In the genomic region with DNA sequence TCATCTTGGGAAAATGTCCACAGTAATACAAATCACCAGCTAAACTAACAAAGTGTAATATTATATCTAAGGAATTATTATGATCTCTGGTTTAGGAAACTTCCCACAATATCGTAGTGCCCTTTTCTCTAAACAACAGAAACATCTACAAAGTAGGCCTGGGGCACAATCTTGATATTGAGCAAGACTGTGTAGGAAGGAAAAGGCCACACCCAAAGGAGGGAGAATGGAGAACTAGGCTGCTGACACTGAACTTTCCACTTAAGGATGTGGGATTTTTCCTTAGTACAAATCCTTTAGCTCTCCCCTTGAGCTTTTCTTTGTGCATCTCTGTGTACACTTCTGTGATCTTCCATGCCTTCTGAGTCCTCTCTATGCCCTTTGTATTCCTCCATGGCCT, we compare ENCODE assay signal across 14 mouse cellular contexts.
"Had no signal": no experiment of that assay in that cellular context is flagged by ENCODE, and none has a peak within 500 bp of the region (broad histone marks: within the 10 kb centered on the region; RNA-seq: fewer than 3 reads in every experiment).

No protein-coding gene starts in this region.

- ATAC-seq: liver, postnatal 0 days; lung, postnatal 0 days; midbrain, embryonic 13.5 days; midbrain, embryonic 15.5 days had no signal

- DNase-seq: liver, postnatal 0 days; lung, adult 2 months; lung, postnatal 14 days; retina, postnatal 1 day; right cerebral cortex, adult 18-20 months; right cerebral cortex, postnatal 25 days; right cerebral cortex, postnatal 4 days; spleen, adult 18-20 months; thymus, adult 18-20 months; thymus, postnatal 14 days; thymus, postnatal 36 days had no signal
